Mouse (Mus musculus) cerebellum, adult 2 months (tissue): Measurements from ENCODE around the gene Robo1.

Experiments used
- CTCF ChIP-seq: fragments of 200-500 bp; IDR thresholded peaks from 2 replicates; pipeline ENCODE4 v1.5.1; 2011; ENCODE audit warnings: low read depth, mild to moderate bottlenecking, control low read depth, low read length, moderate library complexity, borderline replicate concordance; ENCODE audit not compliant: insufficient read depth
- POLR2A ChIP-seq: fragments of 200-500 bp; IDR thresholded peaks from 2 replicates; pipeline ENCODE4 v1.6.1; 2011; ENCODE audit warnings: low read length, control low read depth, borderline replicate concordance; ENCODE audit not compliant: insufficient read depth

DNA sequence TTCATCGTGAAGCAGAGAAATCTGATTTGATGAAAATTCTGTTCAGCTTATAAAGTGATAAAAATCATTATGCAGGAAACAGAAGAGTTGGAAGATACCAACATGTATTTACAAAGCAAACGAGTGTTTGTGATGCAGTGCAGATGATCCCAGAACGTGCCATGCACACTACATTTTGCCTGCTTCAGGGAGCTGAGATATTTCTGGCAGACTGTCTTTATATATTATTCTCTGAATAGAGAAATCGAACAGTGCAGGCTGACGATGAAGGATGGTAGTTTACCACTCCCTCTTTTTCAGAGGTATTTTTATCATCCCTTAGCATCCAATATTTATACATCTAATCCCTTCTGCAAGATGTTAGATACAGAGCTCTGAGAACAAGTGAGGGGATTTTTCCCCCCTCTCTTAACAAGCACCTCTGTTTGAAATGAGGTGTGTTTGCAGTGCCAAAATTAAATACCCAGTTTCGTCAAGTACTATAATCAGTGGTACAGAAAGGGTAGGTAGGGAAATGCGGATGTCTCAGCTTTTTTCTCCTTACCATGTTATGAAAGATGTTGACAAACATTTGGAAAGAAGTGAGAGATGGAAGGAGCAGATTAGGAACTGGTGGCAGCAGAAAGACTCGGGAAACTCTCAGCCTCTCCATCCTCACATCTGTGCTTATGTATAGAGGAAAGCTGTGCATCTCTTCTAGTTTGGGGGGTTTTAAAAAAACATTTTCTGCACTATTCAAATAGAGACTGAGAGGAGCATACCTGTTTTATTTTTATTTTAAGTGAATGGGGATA is at the start of gene Robo1:
- TF ChIP-seq POLR2A = no peak
- TF ChIP-seq CTCF = no peak
